Mouse (Mus musculus) embryonic fibroblast, embryonic 13.5 days (primary cell): ENCODE data around the gene Hist1h2ae.
"Not testable (repeated sequence)": the region's sequence is repeated elsewhere in the genome, so short reads cannot be mapped to it uniquely, and the experiment has no call there.

ENCODE experiments used
- CTCF ChIP-seq: IDR thresholded peaks from 2 replicates; pipeline ENCODE4 v1.5.1; 2011; ENCODE audit warnings: mild to moderate bottlenecking, control low read depth, low read length, moderate library complexity, borderline replicate concordance; ENCODE audit not compliant: insufficient read depth
- POLR2A ChIP-seq: IDR thresholded peaks from 2 replicates; pipeline ENCODE4 v1.6.1; 2011; ENCODE audit warnings: low read depth, mild to moderate bottlenecking, control low read depth, low read length, moderate library complexity

DNA sequence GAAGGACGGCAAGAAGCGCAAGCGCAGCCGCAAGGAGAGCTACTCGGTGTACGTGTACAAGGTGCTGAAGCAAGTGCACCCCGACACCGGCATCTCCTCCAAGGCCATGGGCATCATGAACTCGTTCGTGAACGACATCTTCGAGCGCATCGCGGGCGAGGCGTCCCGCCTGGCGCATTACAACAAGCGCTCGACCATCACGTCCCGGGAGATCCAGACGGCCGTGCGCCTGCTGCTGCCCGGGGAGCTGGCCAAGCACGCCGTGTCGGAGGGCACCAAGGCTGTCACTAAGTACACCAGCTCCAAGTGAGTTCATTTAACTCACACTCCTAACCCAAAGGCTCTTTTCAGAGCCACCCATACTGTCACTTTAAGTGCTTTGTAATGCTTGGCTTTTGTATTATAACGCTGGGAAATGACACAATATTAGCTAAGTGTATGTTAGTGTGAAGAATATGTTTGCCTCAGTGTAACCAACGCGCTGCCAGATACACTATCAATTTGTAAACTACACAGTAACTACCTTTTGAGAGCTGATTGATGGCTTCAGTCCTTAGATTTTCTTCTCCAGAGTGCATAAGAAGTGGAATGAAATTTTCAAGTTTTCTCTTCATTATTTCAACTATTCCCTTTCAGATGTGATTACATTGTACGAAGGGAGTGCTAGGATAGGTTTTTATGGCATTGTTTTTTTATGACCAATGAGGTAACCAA is 641 bp upstream of the Hist1h2ae start:
- peak; percentile 80 for TF ChIP-seq POLR2A
- TF ChIP-seq CTCF = not testable (repeated sequence)
